Mouse (Mus musculus) large intestine, adult 2 months (tissue): ENCODE data around the gene Vps26c. TPM values are rescaled to one million over a fixed set of nuclear protein-coding genes. Genes with fewer than 3 reads are reported as not detected.

ENCODE experiments used
- DNase-seq: peaks from one replicate; pipeline ENCODE4 v3.0.0-alpha.2; 2012; ENCODE audit warnings: low read depth, low spot score
- WGBS: fragments of 180-500 bp; shearing (Covaris S2); methylation state at CpG from one replicate; pipeline ENCODE4 v1.1.7; 2018; 5-methylcytosine and 5-hydroxymethylcytosine counted together
- polyA plus RNA-seq: library from polyadenylated mRNA; depleted of rRNA; stranded (reverse); fragments of >200 nt; gene quantifications from 2 replicates; pipeline ENCODE4 v1.2.3, GENCODE M21; 2012

Gene Vps26c
- polyA plus RNA-seq, 1 experiment: 33.0 TPM

DNA sequence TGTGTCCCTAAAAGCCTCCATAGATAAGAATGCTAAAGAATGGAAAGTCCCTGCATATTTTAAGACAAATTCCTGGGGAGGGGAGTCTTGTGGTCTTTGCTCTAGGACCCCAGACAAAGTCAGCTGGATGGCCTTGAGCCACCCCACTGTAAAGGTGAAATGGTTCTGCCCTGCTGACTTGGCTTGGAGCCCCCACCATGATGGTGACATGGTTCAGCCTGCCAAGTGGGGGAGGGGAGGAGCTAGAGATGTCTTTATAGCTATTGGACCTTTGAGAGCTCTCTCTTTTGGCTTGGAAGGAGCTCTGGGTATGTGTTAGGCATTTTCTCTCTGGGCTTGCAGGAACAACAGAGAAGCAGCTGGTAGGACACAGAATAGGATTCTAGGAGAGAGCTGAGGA lies 25.3 kb upstream of the Vps26c start:
- DNase-seq: no peak

GRCm38 (mm10) chr16:94549813-94550212 lies 23.2 kb upstream of the Vps26c start:
- WGBS: 73% methylated on average over 10 of the region's 10 CpGs
- DNase-seq: no peak

DNA sequence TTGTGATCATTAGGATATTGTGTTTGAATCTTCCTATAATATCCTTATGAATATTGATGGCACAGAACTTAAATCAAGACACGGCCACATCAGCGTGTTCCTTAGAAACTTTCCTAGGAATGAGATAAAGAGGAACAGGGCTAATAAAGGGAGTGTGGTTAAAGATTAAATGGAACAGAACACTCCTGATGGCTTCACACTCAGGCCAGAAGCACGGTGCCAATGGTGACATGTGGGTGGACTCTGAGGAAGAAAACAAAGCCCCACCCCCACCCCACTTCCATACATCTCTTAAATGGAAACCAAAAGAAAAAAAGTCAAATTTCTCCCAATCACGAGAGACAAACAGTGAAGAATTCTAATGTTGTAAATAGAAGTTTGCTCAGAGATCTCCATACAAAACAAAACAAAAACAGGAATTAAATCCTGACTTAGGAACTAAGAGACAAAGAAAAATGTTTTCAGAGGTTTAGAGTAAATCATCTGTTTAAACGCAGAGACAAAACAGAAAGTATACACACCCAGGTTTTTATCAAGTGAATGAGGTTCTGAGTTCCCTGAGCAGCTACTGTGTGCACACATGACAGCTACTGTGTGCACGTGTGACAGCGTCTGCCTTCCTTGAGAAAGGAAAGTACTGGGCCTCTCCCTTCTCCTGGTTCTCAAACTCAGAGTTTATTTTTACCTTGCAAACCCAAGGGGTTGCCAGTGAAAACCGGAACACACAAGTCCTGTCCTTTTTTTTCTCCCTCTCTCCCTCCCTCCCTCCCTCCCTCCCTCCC lies 19.3 kb upstream of the Vps26c start:
- 16% methylated on average over 8 of the region's 8 CpGs for WGBS

GRCm38 (mm10) chr16:94544540-94545105 lies 18.0 kb upstream of the Vps26c start:
- DNase-seq: no peak
- 17% methylated on average over 11 of the region's 11 CpGs for WGBS

More for the DNA sequence above, 19.3 kb upstream of the Vps26c start:
- no peak for DNase-seq

- 92% methylated on average over 8 of the region's 8 CpGs for WGBS
- DNase-seq: no peak
Measured at GRCm38 (mm10) chr16:94542898-94543297, 16.3 kb upstream of the Vps26c start.

GRCm38 (mm10) chr16:94540140-94540539 lies 13.5 kb upstream of the Vps26c start:
- 95% methylated on average over 9 of the region's 9 CpGs for WGBS
- DNase-seq: no peak

DNA sequence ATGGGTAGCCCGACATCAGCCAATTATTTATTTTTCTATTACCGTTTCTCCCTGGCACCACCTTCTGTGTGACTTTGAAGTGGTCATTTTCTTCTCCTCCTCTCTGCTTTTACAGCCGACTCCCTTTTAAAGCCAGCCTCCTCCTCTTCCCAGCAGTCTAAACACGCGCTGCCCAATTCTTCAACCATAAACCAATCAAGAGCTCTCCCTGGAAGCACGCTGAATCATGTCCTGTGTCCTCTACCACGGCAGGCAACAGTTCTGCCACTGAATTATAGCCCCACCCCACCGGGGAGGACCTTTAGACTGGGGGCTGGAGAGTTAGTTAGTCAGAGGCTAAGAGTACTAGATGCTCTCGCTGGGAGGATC lies 10.5 kb upstream of the Vps26c start:
- peak; percentile 81 for DNase-seq
- WGBS: 3% methylated on average over 9 of the region's 9 CpGs

- no peak for DNase-seq
- WGBS: 54% methylated on average over 7 of the region's 7 CpGs
Measured at GRCm38 (mm10) chr16:94536417-94537158, 10.0 kb upstream of the Vps26c start.

DNA sequence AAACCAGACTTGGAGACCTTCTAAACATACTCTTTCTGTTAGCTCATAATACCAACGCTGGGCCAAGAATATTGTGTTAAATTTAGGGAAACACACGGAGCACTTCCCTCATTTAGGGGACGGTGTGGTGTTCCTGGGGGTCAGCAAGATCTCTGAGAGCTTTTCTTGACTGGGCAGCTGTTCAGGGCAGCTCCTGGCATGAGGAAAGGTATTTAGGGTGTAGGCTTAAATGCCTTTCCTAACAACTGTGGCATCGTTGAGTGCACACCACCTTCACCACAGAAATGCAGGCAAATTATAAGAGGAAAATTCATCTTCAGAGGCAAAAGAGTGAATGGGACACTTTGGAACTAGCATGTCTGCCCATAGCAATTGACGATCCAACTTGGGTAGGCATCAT lies 9.1 kb upstream of the Vps26c start:
- no peak for DNase-seq
- 83% methylated on average over 5 of the region's 5 CpGs for WGBS

DNA sequence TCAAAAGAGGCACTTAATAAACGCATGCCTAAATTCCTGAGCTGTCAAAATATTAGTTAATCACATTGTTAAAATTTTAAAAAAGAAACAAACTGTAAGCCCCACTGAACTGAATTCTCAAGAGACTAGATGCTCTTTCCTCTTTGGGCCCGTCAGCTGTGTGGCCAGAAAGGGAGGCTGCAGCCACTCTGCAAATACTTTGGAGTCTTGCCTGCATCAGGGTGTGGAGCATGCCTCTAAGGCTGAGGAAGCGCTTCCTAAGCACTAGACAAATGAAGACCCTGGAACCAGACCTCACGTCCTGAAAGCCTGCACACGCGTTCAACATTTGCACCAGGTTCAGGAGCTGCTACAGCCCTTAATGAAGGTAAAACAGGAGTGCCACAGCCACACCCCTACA lies 7.0 kb upstream of the Vps26c start:
- 58% methylated on average over 6 of the region's 6 CpGs for WGBS
- no peak for DNase-seq

DNA sequence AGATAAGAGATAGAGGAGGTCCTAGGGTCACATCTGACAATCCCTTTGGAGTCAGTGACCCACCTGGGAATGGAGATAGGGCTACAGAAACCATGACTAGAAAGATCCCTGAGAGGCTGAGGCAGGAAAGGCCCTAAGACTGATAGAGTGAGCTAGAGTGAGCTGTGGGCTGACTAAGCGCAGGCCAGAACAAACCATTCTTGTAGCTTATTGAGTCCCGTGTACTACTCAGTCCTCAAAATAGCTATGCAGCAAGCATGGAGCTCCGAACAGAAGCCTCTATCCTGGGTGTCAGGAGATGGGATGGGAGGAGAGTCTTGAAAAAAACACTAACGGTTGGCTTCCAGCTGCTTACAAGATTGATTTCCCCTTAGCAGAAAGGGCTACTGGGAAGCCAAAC lies 4.6 kb upstream of the Vps26c start:
- WGBS: 86% methylated on average over 4 of the region's 4 CpGs
- DNase-seq: no peak

- peak; percentile 71 for DNase-seq
- 11% methylated on average over 3 of the region's 3 CpGs for WGBS
Measured at GRCm38 (mm10) chr16:94527546-94527945, 916 bp upstream of the Vps26c start.

- no peak for DNase-seq
- whole genome bisulfite sequencing: under 1% methylated on average over 13 of the region's 13 CpGs
Measured at GRCm38 (mm10) chr16:94527152-94527534, 513 bp upstream of the Vps26c start.

GRCm38 (mm10) chr16:94525955-94526343 lies 681 bp downstream of the Vps26c start:
- DNase-seq: no peak
- 0% methylated on average over 24 of the region's 24 CpGs for WGBS

- 68% methylated on average over 9 of the region's 9 CpGs for WGBS
- no peak for DNase-seq
Measured at GRCm38 (mm10) chr16:94524691-94525090, 1.9 kb downstream of the Vps26c start.

DNA sequence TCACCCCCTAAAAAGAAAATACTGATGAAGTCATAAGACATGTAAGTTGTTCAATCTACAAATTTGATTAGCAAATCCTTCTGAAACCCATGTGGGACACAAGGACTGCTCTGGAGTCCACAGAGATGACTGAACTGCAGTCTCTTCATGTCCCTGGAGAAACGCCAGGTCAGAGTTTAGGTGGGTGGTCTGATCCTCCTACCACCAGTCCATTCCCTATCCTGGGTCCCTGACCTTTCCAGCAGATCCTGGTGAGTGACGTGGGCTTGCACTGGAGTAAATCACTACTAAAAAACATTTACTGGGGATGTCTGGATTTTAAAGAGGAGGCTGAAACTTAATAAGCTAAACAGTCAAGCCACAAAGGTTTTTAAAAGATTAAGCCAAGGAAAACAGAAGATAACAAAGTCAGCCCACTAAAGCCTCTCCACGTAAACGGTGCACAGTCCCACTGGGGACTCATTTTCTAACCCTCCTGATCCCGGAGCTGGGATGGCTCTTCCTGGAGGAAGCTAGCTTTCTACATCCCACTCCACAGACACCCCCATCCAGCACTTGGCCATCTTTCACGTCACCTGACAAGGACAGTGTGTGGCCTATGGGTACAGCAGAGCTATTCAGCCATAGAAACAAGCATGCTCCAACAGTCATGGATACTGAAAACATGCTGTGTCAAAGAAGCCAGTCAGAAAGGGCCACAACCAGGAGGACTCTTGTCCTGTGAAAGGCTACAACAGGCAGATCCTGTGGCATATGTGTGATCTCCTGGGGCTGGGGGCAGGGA lies 2.8 kb downstream of the Vps26c start:
- 58% methylated on average over 6 of the region's 6 CpGs for WGBS
- DNase-seq: no peak

- DNase-seq: no peak
- WGBS: 36% methylated on average over 6 of the region's 6 CpGs
Measured at GRCm38 (mm10) chr16:94519028-94519427, 7.6 kb downstream of the Vps26c start.

DNA sequence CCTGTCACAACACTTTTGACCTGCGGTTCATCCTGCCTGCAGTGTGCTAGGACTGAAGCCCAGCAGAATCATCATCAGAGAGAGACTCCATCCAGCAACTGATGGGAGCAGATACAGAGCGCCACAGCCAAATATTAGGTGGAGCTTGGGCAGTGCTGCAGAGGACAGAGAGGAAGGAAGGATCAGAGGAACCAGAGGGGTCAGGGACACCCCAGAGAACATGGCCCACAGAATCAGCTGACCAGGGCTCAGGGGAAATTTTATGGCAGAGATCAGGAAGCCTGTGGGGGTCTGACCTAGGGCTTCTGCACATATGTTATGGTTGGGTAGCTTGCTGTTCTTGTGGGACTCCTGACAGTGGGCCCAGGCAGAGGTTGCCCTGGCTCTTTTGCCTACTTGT lies 9.0 kb downstream of the Vps26c start:
- 96% methylated on average over 2 of the region's 2 CpGs for WGBS

DNA sequence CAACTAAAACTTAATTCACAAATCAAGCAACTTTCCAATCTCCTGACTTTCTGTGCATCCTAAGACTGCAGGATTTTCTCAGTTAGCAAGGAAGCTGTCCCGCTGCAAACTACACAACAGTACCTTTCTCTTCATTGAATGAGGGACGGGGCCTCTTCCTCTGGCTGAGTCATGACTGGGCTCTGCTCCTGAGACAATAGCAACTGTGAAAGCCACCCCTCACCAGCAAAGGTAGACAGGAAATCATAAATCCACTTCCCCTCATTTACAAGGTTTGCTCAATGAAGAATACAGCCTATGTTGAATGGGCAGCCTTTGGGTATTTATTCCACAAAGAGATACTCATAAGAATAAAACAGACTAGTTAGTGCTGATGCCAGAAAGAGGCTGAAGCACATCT lies 16.6 kb downstream of the Vps26c start:
- 76% methylated on average over 2 of the region's 2 CpGs for WGBS
- no peak for DNase-seq

More for the DNA sequence above, 9.0 kb downstream of the Vps26c start:
- DNase-seq: no peak

- WGBS: 87% methylated on average over 8 of the region's 8 CpGs
- DNase-seq: no peak
Measured at GRCm38 (mm10) chr16:94508769-94509168, 17.9 kb downstream of the Vps26c start.
